Mouse (Mus musculus) midbrain, embryonic 12.5 days (tissue): ENCODE measurements around the gene Arpc2. TPM values are rescaled to one million over a fixed set of nuclear protein-coding genes. Genes with fewer than 3 reads are reported as not detected.

ENCODE experiments used
- ATAC-seq: fragments of 200-750 bp; cut with Nextera tagmentation; 2 replicates; pipeline ENCODE4 v1.8.0; 2017; ENCODE audit warnings: low read depth, moderate TSS enrichment, moderate library complexity; ENCODE audit not compliant: low FRiP score
- H3K27ac ChIP-seq: fragments of 300-500 bp; sonication (generic); replicated peaks from 2 replicates; pipeline ENCODE4 v1.5.1; 2016; ENCODE audit warnings: mild to moderate bottlenecking
- H3K27me3 ChIP-seq: fragments of 300-500 bp; sonication (generic); 2 replicates; pipeline ENCODE4 v1.6.1; 2016; ENCODE audit warnings: mild to moderate bottlenecking
- H3K36me3 ChIP-seq: fragments of 300-500 bp; sonication (generic); 2 replicates; pipeline ENCODE4 v1.6.1; 2016
- H3K4me1 ChIP-seq: fragments of 300-500 bp; sonication (generic); 2 replicates; pipeline ENCODE4 v1.6.1; 2016
- H3K4me2 ChIP-seq: fragments of 300-500 bp; sonication (generic); replicated peaks from 2 replicates; pipeline ENCODE4 v1.6.1; 2016; ENCODE audit warnings: mild to moderate bottlenecking, moderate library complexity
- H3K4me3 ChIP-seq: fragments of 300-500 bp; sonication (generic); 2 replicates; pipeline ENCODE4 v1.5.1; 2016; ENCODE audit warnings: mild to moderate bottlenecking
- H3K9ac ChIP-seq: fragments of 300-500 bp; sonication (generic); replicated peaks from 2 replicates; pipeline ENCODE4 v1.6.1; 2016; ENCODE audit warnings: mild to moderate bottlenecking, moderate library complexity
- H3K9me3 ChIP-seq: fragments of 300-500 bp; sonication (generic); 2 replicates; pipeline ENCODE4 v1.6.1; 2016; ENCODE audit warnings: mild to moderate bottlenecking
- WGBS: fragments of 180-500 bp; shearing (Covaris S2); methylation state at CpG from one replicate; pipeline ENCODE4 v1.1.7; 2016; 5-methylcytosine and 5-hydroxymethylcytosine counted together
- polyA plus RNA-seq: library from polyadenylated mRNA; unstranded; fragments of >200 nt; fragmentation: Nextera tagmentation; extraction: Ambion mirVana; gene quantifications from 2 replicates; pipeline ENCODE4 v1.2.1, GENCODE M21; 2016

The Arpc2 gene
- polyA plus RNA-seq, 1 experiment from 2014 or later, result 363 TPM

- Histone ChIP-seq H3K4me2 (no peak overlapping the region), H3K9me3 (no peaks in the 10 kb centered on the region), H3K27ac (no peak overlapping the region), H3K9ac (no peak overlapping the region), H3K4me3 (no peak overlapping the region), H3K4me1 (peaks cover 38% of the 10 kb centered on the region), H3K36me3 (no peaks in the 10 kb centered on the region), H3K27me3 (no peaks in the 10 kb centered on the region)
- ATAC-seq, result no peak
- 85% methylated on average over 6 of the region's 6 CpGs for WGBS
Measured at GRCm38 (mm10) chr1:74240311-74240710, 4.4 kb downstream of the Arpc2 start.

GRCm38 (mm10) chr1:74240832-74241231 is 4.9 kb downstream of the Arpc2 start:
- Histone ChIP-seq H3K4me1 (peaks cover 38% of the 10 kb centered on the region), H3K27me3 (no peaks in the 10 kb centered on the region), H3K27ac (no peak overlapping the region), H3K9ac (no peak overlapping the region), H3K36me3 (no peaks in the 10 kb centered on the region), H3K9me3 (no peaks in the 10 kb centered on the region), H3K4me2 (no peak overlapping the region), H3K4me3 (no peak overlapping the region)
- WGBS, result 90% methylated on average over 4 of the region's 4 CpGs
- no peak for ATAC-seq

- no peak for ATAC-seq
- Histone ChIP-seq H3K4me1 (peaks cover 3% of the 10 kb centered on the region; the same call in 1 of the 2 replicates), H3K9ac (no peak overlapping the region), H3K4me3 (no peak overlapping the region), H3K27ac (no peak overlapping the region), H3K27me3 (no peaks in the 10 kb centered on the region), H3K9me3 (no peaks in the 10 kb centered on the region), H3K36me3 (peaks cover 26% of the 10 kb centered on the region), H3K4me2 (no peak overlapping the region)
- WGBS, result 88% methylated on average over 2 of the region's 2 CpGs
Measured at GRCm38 (mm10) chr1:74245525-74245924, 9.6 kb downstream of the Arpc2 start.

- peaks cover 2% of the 10 kb centered on the region; the same call in 1 of the 2 replicates for H3K4me1 ChIP-seq
- H3K4me2 ChIP-seq, result no peak overlapping the region
- H3K27ac ChIP-seq, result no peak overlapping the region
- no peaks in the 10 kb centered on the region for H3K9me3 ChIP-seq
- ATAC-seq, result no peak
- H3K9ac ChIP-seq, result no peak overlapping the region
- no peaks in the 10 kb centered on the region for H3K27me3 ChIP-seq
- WGBS, result 81% methylated on average over 1 of the region's 1 CpGs
- peaks cover 56% of the 10 kb centered on the region for H3K36me3 ChIP-seq
- H3K4me3 ChIP-seq, result no peak overlapping the region
Measured at GRCm38 (mm10) chr1:74248799-74249198, 12.9 kb downstream of the Arpc2 start.

- no peaks in the 10 kb centered on the region for H3K27me3 ChIP-seq
- H3K9ac ChIP-seq, result no peak overlapping the region
- peaks cover 63% of the 10 kb centered on the region for H3K36me3 ChIP-seq
- no peak overlapping the region for H3K27ac ChIP-seq
- no peak overlapping the region for H3K4me3 ChIP-seq
- no peak overlapping the region for H3K4me2 ChIP-seq
- WGBS, result 92% methylated on average over 5 of the region's 5 CpGs
- no peak for ATAC-seq
- H3K4me1 ChIP-seq, result peaks cover 2% of the 10 kb centered on the region; the same call in 1 of the 2 replicates
- H3K9me3 ChIP-seq, result no peaks in the 10 kb centered on the region
Measured at GRCm38 (mm10) chr1:74249331-74249980, 13.6 kb downstream of the Arpc2 start.

- no peaks in the 10 kb centered on the region for H3K9me3 ChIP-seq
- H3K36me3 ChIP-seq, result peaks cover 68% of the 10 kb centered on the region
- ATAC-seq, result no peak
- no peak overlapping the region for H3K27ac ChIP-seq
- no peak overlapping the region for H3K4me3 ChIP-seq
- peaks cover 2% of the 10 kb centered on the region; the same call in 1 of the 2 replicates for H3K4me1 ChIP-seq
- no peaks in the 10 kb centered on the region for H3K27me3 ChIP-seq
- no peak overlapping the region for H3K9ac ChIP-seq
- WGBS, result 95% methylated on average over 4 of the region's 4 CpGs
- no peak overlapping the region for H3K4me2 ChIP-seq
Measured at GRCm38 (mm10) chr1:74250096-74250495, 14.2 kb downstream of the Arpc2 start.

- H3K36me3 ChIP-seq, result peaks cover 81% of the 10 kb centered on the region
- H3K27me3 ChIP-seq, result no peaks in the 10 kb centered on the region
- H3K4me1 ChIP-seq, result no peaks in the 10 kb centered on the region
- 93% methylated on average over 8 of the region's 8 CpGs for WGBS
- H3K27ac ChIP-seq, result no peak overlapping the region
- H3K4me2 ChIP-seq, result no peak overlapping the region
- H3K4me3 ChIP-seq, result no peak overlapping the region
- no peak for ATAC-seq
- no peaks in the 10 kb centered on the region for H3K9me3 ChIP-seq
- H3K9ac ChIP-seq, result no peak overlapping the region
Measured at GRCm38 (mm10) chr1:74255704-74256345, 19.9 kb downstream of the Arpc2 start.

- Histone ChIP-seq H3K4me2 (no peak overlapping the region), H3K27ac (no peak overlapping the region), H3K4me3 (no peak overlapping the region), H3K4me1 (no peaks in the 10 kb centered on the region), H3K36me3 (peaks cover 74% of the 10 kb centered on the region), H3K9me3 (no peaks in the 10 kb centered on the region), H3K27me3 (no peaks in the 10 kb centered on the region), H3K9ac (no peak overlapping the region)
- no peak for ATAC-seq
- WGBS, result 78% methylated on average over 4 of the region's 4 CpGs
Measured at GRCm38 (mm10) chr1:74256782-74257181, 20.9 kb downstream of the Arpc2 start.

GRCm38 (mm10) chr1:74262510-74262909 is 26.6 kb downstream of the Arpc2 start:
- no peak overlapping the region for H3K27ac ChIP-seq
- no peaks in the 10 kb centered on the region for H3K27me3 ChIP-seq
- no peak overlapping the region for H3K4me3 ChIP-seq
- 95% methylated on average over 6 of the region's 6 CpGs for WGBS
- H3K9me3 ChIP-seq, result no peaks in the 10 kb centered on the region
- no peak overlapping the region for H3K9ac ChIP-seq
- ATAC-seq, result no peak
- H3K4me1 ChIP-seq, result no peaks in the 10 kb centered on the region
- peaks cover 80% of the 10 kb centered on the region for H3K36me3 ChIP-seq
- no peak overlapping the region for H3K4me2 ChIP-seq

GRCm38 (mm10) chr1:74268750-74269149 is 32.9 kb downstream of the Arpc2 start:
- no peak for ATAC-seq
- Histone ChIP-seq H3K36me3 (peaks cover 54% of the 10 kb centered on the region), H3K9ac (no peak overlapping the region), H3K4me2 (no peak overlapping the region), H3K27ac (no peak overlapping the region), H3K27me3 (no peaks in the 10 kb centered on the region), H3K4me1 (no peaks in the 10 kb centered on the region), H3K9me3 (no peaks in the 10 kb centered on the region), H3K4me3 (no peak overlapping the region)
- WGBS, result 87% methylated on average over 8 of the region's 8 CpGs

- no peaks in the 10 kb centered on the region for H3K4me1 ChIP-seq
- H3K27me3 ChIP-seq, result no peaks in the 10 kb centered on the region
- no peak for ATAC-seq
- no peak overlapping the region for H3K9ac ChIP-seq
- WGBS, result 86% methylated on average over 4 of the region's 4 CpGs
- no peak overlapping the region for H3K4me3 ChIP-seq
- no peak overlapping the region for H3K4me2 ChIP-seq
- no peak overlapping the region for H3K27ac ChIP-seq
- no peaks in the 10 kb centered on the region for H3K9me3 ChIP-seq
- H3K36me3 ChIP-seq, result peaks cover 25% of the 10 kb centered on the region
Measured at GRCm38 (mm10) chr1:74271659-74272058, 35.8 kb downstream of the Arpc2 start.

- 61% methylated on average over 9 of the region's 9 CpGs for WGBS
- Histone ChIP-seq H3K4me2 (no peak overlapping the region), H3K27ac (no peak overlapping the region), H3K4me3 (no peak overlapping the region), H3K9me3 (no peaks in the 10 kb centered on the region), H3K27me3 (no peaks in the 10 kb centered on the region), H3K36me3 (peaks cover 13% of the 10 kb centered on the region), H3K9ac (no peak overlapping the region), H3K4me1 (no peaks in the 10 kb centered on the region)
- ATAC-seq, result no peak
Measured at GRCm38 (mm10) chr1:74275015-74275414, 39.1 kb downstream of the Arpc2 start.
